Mouse (Mus musculus): ENCODE data around the gene Ephb2.

- TF ChIP-seq POLR2A (IDR thresholded peaks at IDR 0.05; ENCODE audit: low read depth, low read length) (no peak), CTCF (IDR thresholded peaks at IDR 0.05; ENCODE audit: extremely low read depth, insufficient read depth, insufficient read length, insufficient replicate concordance) (no peak)
Observed at GRCm38 (mm10) chr4:136726941-136727340, 108.8 kb downstream of the Ephb2 start.

All from spleen, adult 2 months (tissue).